Mouse (Mus musculus) liver, embryonic 12.5 days (tissue): ENCODE results near the gene Tmed6. TPM values are rescaled to one million over a fixed set of nuclear protein-coding genes. Genes with fewer than 3 reads are reported as not detected.
A peak's percentile ranks its signal among the peaks of the same experiment; 100 is the strongest.
"Not testable (repeated sequence)": the region's sequence is repeated elsewhere in the genome, so short reads cannot be mapped to it uniquely, and the experiment has no call there.

ENCODE experiments used
- ATAC-seq: fragments of 200-750 bp; cut with Nextera tagmentation; 2 replicates; pipeline ENCODE4 v1.8.0; 2017; ENCODE audit warnings: moderate number of reproducible peaks, mild to moderate bottlenecking, moderate library complexity
- H3K27ac ChIP-seq: fragments of 300-500 bp; sonication (generic); 2 replicates; pipeline ENCODE4 v1.5.1; 2016; ENCODE audit warnings: mild to moderate bottlenecking
- H3K27me3 ChIP-seq: fragments of 300-500 bp; sonication (generic); replicated peaks from 2 replicates; pipeline ENCODE4 v1.6.1; 2016; ENCODE audit warnings: mild to moderate bottlenecking, moderate library complexity
- H3K36me3 ChIP-seq: fragments of 300-500 bp; sonication (generic); 2 replicates; pipeline ENCODE4 v1.6.1; 2016; ENCODE audit warnings: mild to moderate bottlenecking, moderate library complexity
- H3K4me1 ChIP-seq: fragments of 300-500 bp; sonication (generic); 2 replicates; pipeline ENCODE4 v1.6.1; 2016
- H3K4me2 ChIP-seq: fragments of 300-500 bp; sonication (generic); 2 replicates; pipeline ENCODE4 v1.6.1; 2016; ENCODE audit warnings: mild to moderate bottlenecking, moderate library complexity
- H3K4me3 ChIP-seq: fragments of 300-500 bp; sonication (generic); 2 replicates; pipeline ENCODE4 v1.5.1; 2016; ENCODE audit warnings: mild to moderate bottlenecking, moderate library complexity
- H3K9ac ChIP-seq: fragments of 300-500 bp; sonication (generic); 2 replicates; pipeline ENCODE4 v1.6.1; 2016; ENCODE audit warnings: mild to moderate bottlenecking, moderate library complexity
- H3K9me3 ChIP-seq: fragments of 300-500 bp; sonication (generic); replicated peaks from 2 replicates; pipeline ENCODE4 v1.6.1; 2016; ENCODE audit warnings: mild to moderate bottlenecking, moderate library complexity
- WGBS: fragments of 180-500 bp; shearing (Covaris S2); methylation state at CpG from one replicate; pipeline ENCODE4 v1.1.7; 2016; ENCODE audit not compliant: insufficient replicate concordance; 5-methylcytosine and 5-hydroxymethylcytosine counted together
- polyA plus RNA-seq: library from polyadenylated mRNA; unstranded; fragments of >200 nt; fragmentation: Nextera tagmentation; extraction: Ambion mirVana; gene quantifications from 2 replicates; pipeline ENCODE4 v1.2.1, GENCODE M21; 2016

The Tmed6 gene
- polyA plus RNA-seq: 5.6 and 5.7 TPM in 2 replicates

DNA sequence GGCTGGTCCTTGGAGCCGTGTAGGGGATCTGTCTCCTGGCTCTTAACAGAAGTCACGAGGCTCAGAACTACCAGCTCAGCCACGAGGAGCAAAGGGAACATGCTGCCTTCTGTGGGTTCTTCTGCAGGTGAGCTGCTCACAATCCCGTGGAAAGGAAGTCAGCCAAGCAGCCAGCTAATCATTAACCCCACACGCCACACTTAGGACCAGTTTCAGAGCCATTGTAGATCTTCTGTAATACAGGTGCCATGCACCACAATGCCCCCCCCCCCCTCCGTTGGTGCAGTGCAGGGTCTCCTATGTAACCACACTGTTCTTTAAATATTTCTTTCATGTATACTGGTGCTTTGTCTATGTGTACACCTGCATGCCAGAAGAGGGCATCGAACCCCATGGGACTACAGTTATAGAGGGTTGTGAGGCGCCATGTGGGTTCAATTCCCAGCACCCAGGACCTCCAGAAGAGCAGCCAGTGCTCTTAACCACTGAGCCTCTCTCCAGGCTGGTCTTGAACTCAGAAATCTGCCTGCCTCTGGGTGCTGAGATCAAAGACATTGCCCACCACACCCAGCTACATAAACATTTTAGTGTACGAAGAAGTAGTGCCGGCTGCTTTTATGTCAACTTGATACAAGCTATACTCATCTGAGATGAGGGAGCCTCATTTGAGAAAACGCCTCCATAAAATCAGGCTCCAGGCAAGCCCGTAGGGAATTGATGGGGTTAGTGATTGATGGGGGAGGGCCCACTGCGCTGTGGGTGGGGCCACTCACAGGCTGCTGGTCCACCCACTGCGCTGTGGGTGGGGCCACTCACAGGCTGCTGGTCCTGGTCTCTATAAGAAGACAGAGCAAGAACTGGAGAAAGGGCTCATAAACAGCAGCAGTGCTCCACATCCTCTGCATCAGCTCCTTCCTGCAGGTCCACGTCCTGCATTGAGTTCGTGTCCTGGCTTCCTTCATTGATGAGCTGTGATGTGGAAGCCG, at the start of gene Tmed6:
Gene Tmed6 (minus strand): TSS at position 134 of the 986 bp plus-strand sequence.
- peak; percentile 88 for ATAC-seq
- H3K4me2 ChIP-seq: no peak within 1 kb of the TSS
- WGBS: 49% methylated on average over 17 of the region's 17 CpGs

DNA sequence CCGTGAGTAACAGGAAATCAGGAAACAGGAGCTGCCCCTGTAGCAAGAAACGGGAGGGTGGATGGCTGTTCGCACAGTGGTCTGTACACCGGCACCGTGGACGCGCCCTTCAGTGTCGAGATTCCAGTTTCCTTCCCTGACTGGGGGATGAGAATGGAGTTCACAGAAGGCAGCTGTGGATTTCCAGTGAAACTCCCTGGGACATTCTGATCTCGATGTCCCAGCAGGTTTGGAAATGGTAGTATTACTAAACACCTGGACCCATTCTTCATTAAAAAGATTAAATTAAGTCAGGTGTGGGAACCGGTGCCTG, 49.5 kb upstream of the Tmed6 start:
- Histone ChIP-seq H3K4me2 (peak overlapping the region; percentile 38), H3K36me3 (no peaks in the 10 kb centered on the region), H3K4me3 (no peak overlapping the region), H3K27me3 (no peaks in the 10 kb centered on the region), H3K9ac (no peak overlapping the region), H3K9me3 (no peaks in the 10 kb centered on the region), H3K4me1 (peaks cover 22% of the 10 kb centered on the region), H3K27ac (no peak overlapping the region)
- no peak; the same call in 1 of the 2 replicates for ATAC-seq
- WGBS: 40% methylated on average over 10 of the region's 10 CpGs

More for the DNA sequence above, at the start of gene Tmed6:
- H3K9ac ChIP-seq: 0 out of 2 replicates have a peak within 1 kb of the TSS, but pooled peaks have one; percentile 19
- peaks cover 12% of the 10 kb centered on the region for H3K4me1 ChIP-seq
- no peak within 1 kb of the TSS for H3K4me3 ChIP-seq
- H3K9me3 ChIP-seq: no peaks in the 10 kb centered on the region
- H3K36me3 ChIP-seq: peaks cover 24% of the 10 kb centered on the region
- no peak within 1 kb of the TSS for H3K27ac ChIP-seq
- no peaks in the 10 kb centered on the region for H3K27me3 ChIP-seq

GRCm38 (mm10) chr8:107114150-107115007, 48.9 kb upstream of the Tmed6 start:
- H3K4me3 ChIP-seq: no peak overlapping the region
- 32% methylated on average over 19 of the region's 19 CpGs for WGBS

GRCm38 (mm10) chr8:107113209-107113608, 47.8 kb upstream of the Tmed6 start:
- Histone ChIP-seq H3K4me1 (peaks cover 22% of the 10 kb centered on the region), H3K4me2 (no peak overlapping the region), H3K4me3 (no peak overlapping the region), H3K27ac (no peak overlapping the region), H3K27me3 (no peaks in the 10 kb centered on the region), H3K36me3 (no peaks in the 10 kb centered on the region), H3K9me3 (no peaks in the 10 kb centered on the region), H3K9ac (no peak overlapping the region)
- ATAC-seq: no peak
- WGBS: 73% methylated on average over 4 of the region's 4 CpGs

More at GRCm38 (mm10) chr8:107114150-107115007, 48.9 kb upstream of the Tmed6 start:
- no peaks in the 10 kb centered on the region for H3K36me3 ChIP-seq
- no peaks in the 10 kb centered on the region for H3K9me3 ChIP-seq
- no peak overlapping the region for H3K27ac ChIP-seq
- no peak overlapping the region for H3K9ac ChIP-seq
- H3K4me2 ChIP-seq: peak overlapping the region; percentile 38
- no peaks in the 10 kb centered on the region for H3K27me3 ChIP-seq
- peaks cover 22% of the 10 kb centered on the region for H3K4me1 ChIP-seq
- ATAC-seq: peak; percentile 39

- Histone ChIP-seq H3K4me1 (peaks cover 17% of the 10 kb centered on the region), H3K4me2 (no peak overlapping the region)
- no peak for ATAC-seq
Observed at GRCm38 (mm10) chr8:107111340-107112105, 46.1 kb upstream of the Tmed6 start.

DNA sequence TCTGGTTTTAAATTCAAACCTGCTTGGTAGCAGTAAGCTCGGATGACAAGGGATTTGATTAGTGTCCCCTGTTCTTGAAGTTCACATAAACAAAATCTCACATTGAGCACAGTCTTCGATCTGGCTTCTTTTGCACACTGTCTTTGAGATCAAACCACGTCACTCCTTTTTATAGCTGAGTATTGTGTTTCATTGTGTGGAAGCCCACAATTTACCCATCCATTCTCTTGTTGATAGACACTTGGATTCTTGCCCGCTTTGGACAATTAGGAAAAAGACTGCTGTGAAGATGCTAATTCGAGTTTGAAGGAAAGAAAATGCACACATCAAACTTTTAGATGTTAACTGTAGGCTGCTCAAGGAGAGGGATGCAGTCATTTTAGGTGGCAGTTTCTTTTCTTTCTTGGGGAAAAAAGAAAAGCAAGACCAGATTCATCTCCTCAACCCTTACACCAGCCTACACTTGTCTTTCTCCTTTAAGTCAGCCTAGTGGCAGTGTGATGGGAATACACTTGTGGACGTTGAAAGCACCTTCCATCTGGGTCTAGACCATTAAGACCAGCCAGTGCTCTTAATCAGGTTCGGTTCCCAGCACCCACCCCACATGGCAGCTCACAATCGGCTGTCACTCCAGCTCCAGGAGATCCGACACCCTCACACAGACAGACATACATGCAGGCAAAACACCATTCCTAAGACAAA, 45.3 kb upstream of the Tmed6 start:
- Histone ChIP-seq H3K4me3 (no peak overlapping the region), H3K9ac (no peak overlapping the region), H3K4me2 (no peak overlapping the region), H3K27me3 (no peaks in the 10 kb centered on the region), H3K36me3 (no peaks in the 10 kb centered on the region), H3K27ac (no peak overlapping the region), H3K4me1 (peaks cover 12% of the 10 kb centered on the region), H3K9me3 (no peaks in the 10 kb centered on the region)
- 64% methylated on average over 9 of the region's 9 CpGs for WGBS
- ATAC-seq: no peak

More at GRCm38 (mm10) chr8:107111340-107112105, 46.1 kb upstream of the Tmed6 start:
- 80% methylated on average over 10 of the region's 11 CpGs for WGBS
- Histone ChIP-seq H3K27me3 (no peaks in the 10 kb centered on the region), H3K27ac (no peak overlapping the region), H3K9ac (no peak overlapping the region), H3K4me3 (no peak overlapping the region), H3K36me3 (no peaks in the 10 kb centered on the region), H3K9me3 (no peaks in the 10 kb centered on the region)

DNA sequence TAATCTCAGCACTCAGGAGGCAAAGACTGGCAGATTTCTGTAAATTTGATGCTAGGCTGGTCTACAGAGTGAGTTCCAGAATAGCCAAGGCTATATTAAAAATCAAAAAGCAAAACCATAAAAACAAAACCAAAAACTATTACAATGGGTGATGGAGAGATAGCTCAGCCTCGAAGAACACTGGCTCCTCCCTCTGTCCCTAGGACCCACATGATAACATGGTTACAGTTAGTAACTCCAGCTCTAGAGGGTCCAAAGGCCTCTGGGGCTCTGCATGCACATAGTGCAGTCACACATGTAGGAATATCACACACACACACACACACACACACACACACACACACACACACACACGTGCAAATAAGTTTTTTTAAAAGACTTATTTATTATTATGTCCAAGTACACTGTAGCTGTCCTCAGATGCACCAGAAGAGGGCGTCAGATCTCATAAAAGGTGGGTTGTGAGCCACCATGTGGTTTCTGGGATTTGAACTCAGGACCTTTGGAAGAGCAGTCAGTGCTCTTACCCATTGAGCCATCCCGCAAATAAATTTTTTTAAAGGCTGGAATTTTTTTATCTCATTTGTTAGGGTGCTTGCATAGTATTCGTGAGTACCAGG, 44.5 kb upstream of the Tmed6 start:
- H3K36me3 ChIP-seq: no peaks in the 10 kb centered on the region
- ATAC-seq: no peak
- H3K4me3 ChIP-seq: no peak overlapping the region
- H3K9me3 ChIP-seq: no peaks in the 10 kb centered on the region
- peaks cover 8% of the 10 kb centered on the region for H3K4me1 ChIP-seq
- H3K27ac ChIP-seq: no peak overlapping the region
- H3K4me2 ChIP-seq: no peak overlapping the region
- WGBS: 56% methylated on average over 5 of the region's 5 CpGs
- H3K27me3 ChIP-seq: no peaks in the 10 kb centered on the region
- H3K9ac ChIP-seq: no peak overlapping the region

DNA sequence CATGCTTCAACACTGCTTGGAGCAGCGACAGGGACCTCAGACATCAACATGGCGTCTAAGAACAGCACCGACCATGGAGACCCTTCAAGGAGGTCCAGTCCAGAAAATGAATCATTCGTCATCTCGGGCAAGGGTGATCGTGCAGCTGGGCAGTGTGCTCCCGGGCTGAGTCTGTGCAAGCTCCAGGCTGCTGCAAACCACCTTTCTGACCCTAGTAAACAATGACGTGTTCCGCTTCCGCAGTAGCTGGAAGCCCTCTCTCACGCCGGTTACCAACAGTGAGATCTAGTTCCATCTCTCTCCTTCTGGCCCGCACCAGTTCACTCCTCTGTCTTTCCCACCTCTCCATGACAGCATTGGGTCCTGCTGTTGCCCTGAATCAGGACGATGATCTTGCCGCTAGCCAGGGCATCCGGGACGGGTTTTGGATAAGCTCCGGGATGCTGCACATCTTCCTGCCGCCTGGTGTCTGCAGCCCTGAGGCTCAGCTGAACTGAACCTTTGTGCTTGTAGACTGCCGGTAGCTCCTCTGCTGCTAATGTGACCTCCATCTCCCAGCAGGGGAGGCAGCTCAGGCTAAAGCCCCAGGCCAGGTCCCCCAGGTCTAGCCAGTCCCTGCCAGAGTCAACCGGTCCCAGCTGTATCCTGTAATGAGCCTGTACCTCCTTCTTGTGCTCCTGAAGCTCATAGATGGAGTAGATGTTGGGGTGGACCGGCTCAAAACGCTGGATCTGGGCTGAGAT, 43.7 kb upstream of the Tmed6 start:
- Histone ChIP-seq H3K9me3 (no peaks in the 10 kb centered on the region), H3K36me3 (no peaks in the 10 kb centered on the region), H3K4me2 (peak overlapping the region; percentile 13), H3K9ac (no peak overlapping the region), H3K27ac (no peak overlapping the region), H3K4me3 (0 out of 2 replicates have a peak overlapping the region, but pooled peaks have one; percentile 15), H3K4me1 (peaks cover under 1% of the 10 kb centered on the region), H3K27me3 (no peaks in the 10 kb centered on the region)
- peak; percentile 47; the same call in 1 of the 2 replicates for ATAC-seq
- WGBS: 62% methylated on average over 23 of the region's 23 CpGs

DNA sequence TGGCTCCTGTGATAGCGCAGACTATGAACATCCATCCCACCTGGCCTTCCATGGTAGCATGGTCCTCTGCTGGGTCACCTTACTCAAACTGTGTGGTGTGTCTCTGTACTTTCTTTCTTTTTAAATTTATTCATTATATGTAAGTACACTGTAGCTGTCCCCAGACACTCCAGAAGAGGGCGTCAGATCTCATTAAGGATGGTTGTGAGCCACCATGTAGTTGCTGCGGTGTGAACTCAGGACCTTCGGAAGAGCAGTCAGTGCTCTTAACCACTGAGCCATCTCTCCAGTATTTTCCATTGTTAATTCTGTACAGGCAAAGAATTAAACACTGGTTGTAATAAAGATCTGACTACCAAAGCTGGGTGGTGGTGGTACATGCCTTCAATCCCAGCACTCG, 42.6 kb upstream of the Tmed6 start:
- not testable (repeated sequence) for ATAC-seq, H3K9ac ChIP-seq, H3K27ac ChIP-seq, H3K9me3 ChIP-seq, H3K27me3 ChIP-seq, H3K4me2 ChIP-seq, H3K4me1 ChIP-seq, H3K4me3 ChIP-seq, H3K36me3 ChIP-seq
- WGBS: 83% methylated on average over 5 of the region's 5 CpGs

DNA sequence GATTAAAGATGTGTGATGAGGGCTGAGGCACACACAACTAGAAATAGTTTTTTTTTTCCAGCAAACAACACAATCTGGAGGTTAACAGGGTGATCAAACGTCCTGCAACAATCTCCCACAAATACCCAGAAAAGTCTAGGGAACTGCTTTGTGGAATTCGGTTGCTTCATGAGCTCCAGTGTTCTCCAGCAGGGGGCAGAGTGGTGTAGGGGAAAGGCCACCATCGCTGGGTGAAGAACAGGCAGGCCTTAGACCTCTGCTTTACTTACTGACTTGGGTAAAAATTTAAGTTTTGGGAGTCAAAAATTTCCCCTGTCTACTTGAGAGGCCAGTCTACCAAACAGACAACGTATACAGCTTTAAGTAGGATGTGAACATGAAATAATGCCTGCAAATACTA, 39.1 kb upstream of the Tmed6 start:
- no peak overlapping the region for H3K27ac ChIP-seq
- WGBS: 8% methylated on average over 4 of the region's 4 CpGs
- no peak overlapping the region for H3K4me3 ChIP-seq
- no peaks in the 10 kb centered on the region; the same call in 1 of the 2 replicates for H3K4me1 ChIP-seq
- no peaks in the 10 kb centered on the region for H3K36me3 ChIP-seq
- no peaks in the 10 kb centered on the region for H3K9me3 ChIP-seq
- no peak overlapping the region for H3K9ac ChIP-seq
- no peak overlapping the region for H3K4me2 ChIP-seq
- no peaks in the 10 kb centered on the region for H3K27me3 ChIP-seq
- no peak for ATAC-seq
